Mouse (Mus musculus) liver, adult 2 months (tissue): ENCODE results near the gene Tgtp1.
"Not testable (repeated sequence)": the region's sequence is repeated elsewhere in the genome, so short reads cannot be mapped to it uniquely, and the experiment has no call there.

Source experiments
- CTCF ChIP-seq: fragments of 200-500 bp; IDR thresholded peaks from 2 replicates; pipeline ENCODE4 v1.5.1; 2011; ENCODE audit warnings: low read depth, low read length, control low read depth
- POLR2A ChIP-seq: fragments of 200-500 bp; IDR thresholded peaks from 2 replicates; pipeline ENCODE4 v1.6.1; 2011; ENCODE audit warnings: low read length, control low read depth; ENCODE audit not compliant: insufficient read depth; ENCODE audit errors: extremely low read depth

- TF ChIP-seq POLR2A, CTCF: not testable (repeated sequence)
Observed at GRCm38 (mm10) chr11:48939286-48939685, 54.7 kb downstream of the Tgtp1 start.
